Mouse (Mus musculus) cerebellum, adult 2 months (tissue): Measurements from ENCODE around the gene Lrmda.

ENCODE experiments used
- CTCF ChIP-seq: fragments of 200-500 bp; IDR thresholded peaks from 2 replicates; pipeline ENCODE4 v1.5.1; 2011; ENCODE audit warnings: low read depth, mild to moderate bottlenecking, control low read depth, low read length, moderate library complexity, borderline replicate concordance; ENCODE audit not compliant: insufficient read depth
- POLR2A ChIP-seq: fragments of 200-500 bp; IDR thresholded peaks from 2 replicates; pipeline ENCODE4 v1.6.1; 2011; ENCODE audit warnings: low read length, control low read depth, borderline replicate concordance; ENCODE audit not compliant: insufficient read depth

DNA sequence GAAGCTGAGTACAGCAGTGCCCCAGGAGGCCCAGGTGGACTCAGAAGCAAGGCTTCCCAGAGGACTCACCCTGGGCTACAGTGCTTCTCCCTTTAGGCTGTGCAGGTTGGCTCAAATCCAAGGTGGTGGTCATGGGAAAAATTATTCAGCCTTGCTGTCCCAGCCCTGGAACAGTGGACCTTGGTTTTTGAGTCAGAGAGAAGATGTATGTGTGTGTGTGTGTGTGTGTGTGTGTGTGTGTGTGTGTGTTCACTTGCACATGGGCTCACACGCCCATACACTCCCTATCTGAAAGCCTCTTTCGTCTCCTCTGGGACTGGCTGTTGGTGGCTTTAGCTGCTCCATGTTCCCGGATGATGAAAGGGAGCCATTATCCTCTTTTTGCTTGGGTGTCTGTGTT is 16.4 kb downstream of the Lrmda start:
- TF ChIP-seq POLR2A (no peak), CTCF (no peak)
